Mouse (Mus musculus) left cerebral cortex, adult 8-10 months (tissue): ENCODE results near the gene Sim1. TPM values are rescaled to one million over a fixed set of nuclear protein-coding genes. Genes with fewer than 3 reads are reported as not detected.

Experiments
- DNase-seq, 2 experiments: peaks; one replicate each; pipeline ENCODE4 v3.0.0; 2022; ENCODE audit warnings: low spot score in 2 of 2
- total RNA-seq, 4 experiments: library from RNA; stranded (reverse); gene quantifications; 2 replicates each; pipeline ENCODE4 v1.2.4; 2022

Sim1 gene
- total RNA-seq, 4 experiments from 2014 or later: 0.06 to 0.60 (median 0.44) TPM

DNA sequence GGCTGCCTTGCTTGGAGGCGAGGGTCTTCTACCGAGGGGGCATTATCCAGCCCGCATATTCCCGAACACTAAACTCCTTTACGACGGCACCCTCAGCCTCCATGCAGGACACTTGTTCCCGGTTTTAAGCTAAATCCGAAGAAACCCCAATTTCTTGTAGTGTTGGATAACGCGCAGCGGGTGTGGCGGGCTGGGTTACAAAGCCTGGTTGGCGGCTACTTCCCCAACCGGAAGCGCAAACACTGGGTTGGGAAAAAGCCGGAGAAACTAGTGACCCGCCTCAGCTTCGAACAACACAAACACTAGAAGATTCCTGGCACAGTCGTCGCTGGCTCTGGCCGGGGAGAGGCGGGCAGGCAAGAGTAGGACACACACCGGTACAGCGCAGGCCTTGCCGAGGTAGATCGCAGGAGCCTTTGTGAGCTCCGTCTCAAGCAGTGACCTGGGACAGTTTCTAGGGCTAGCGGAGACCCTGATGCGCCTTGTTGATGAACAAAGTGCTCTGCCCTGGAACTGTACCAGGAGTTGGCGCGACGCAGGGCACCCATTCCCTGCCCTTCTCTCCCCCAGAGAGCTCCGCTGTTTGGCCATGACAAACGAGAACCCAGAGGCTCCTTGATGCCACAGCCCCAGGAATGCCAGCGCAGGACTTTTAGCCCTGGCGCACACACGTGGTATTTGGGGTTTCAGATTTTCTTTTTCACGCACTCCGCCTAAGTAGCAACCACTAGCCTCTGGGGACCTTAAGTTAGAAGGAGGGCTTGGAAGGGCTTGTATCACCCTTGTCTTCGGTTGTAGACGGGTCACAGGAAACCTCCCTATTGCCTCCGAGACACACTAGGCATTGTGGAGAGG is 6.4 kb downstream of the Sim1 start:
- no peak for DNase-seq

DNA sequence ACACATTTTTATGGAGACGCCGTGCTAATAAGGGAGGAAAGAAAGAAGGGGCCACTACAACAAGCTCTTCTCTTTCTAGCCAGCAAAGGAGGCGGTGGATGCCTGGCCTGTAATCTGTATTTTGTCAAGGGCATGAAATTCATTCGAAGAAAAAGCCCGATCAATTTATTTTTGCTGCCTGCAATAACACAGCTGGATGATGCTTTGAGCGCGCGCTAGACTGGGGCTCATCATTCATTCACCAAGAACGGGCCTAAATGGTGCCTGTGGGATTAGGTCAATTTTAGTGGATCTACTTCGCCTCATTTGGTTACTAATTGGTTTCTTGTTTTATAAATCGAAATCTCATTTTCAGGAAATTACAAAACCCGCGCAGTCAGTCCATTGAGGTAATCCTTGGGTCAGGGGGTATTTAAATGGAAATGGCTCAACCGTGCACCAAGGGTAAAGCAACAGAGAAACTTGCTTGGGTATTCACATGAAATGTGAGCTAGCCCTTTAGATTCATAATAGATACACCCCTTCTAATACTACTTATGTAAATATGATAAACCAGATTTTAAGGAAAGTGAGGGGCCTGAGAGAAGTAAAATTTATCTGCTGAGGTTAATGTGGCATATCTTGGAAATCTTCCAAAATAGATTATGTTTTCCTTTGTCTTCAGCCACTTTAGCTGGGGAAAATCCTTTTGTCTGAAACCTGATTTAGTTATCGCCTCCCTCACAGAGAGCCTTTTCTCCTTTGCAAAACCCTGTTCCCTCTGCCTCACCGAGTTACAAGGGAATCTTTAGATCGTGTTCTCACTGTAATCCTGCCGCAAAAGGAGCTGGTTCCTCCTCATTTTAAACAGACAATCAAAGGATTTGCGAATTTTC is 7.3 kb downstream of the Sim1 start:
- no peak for DNase-seq

DNA sequence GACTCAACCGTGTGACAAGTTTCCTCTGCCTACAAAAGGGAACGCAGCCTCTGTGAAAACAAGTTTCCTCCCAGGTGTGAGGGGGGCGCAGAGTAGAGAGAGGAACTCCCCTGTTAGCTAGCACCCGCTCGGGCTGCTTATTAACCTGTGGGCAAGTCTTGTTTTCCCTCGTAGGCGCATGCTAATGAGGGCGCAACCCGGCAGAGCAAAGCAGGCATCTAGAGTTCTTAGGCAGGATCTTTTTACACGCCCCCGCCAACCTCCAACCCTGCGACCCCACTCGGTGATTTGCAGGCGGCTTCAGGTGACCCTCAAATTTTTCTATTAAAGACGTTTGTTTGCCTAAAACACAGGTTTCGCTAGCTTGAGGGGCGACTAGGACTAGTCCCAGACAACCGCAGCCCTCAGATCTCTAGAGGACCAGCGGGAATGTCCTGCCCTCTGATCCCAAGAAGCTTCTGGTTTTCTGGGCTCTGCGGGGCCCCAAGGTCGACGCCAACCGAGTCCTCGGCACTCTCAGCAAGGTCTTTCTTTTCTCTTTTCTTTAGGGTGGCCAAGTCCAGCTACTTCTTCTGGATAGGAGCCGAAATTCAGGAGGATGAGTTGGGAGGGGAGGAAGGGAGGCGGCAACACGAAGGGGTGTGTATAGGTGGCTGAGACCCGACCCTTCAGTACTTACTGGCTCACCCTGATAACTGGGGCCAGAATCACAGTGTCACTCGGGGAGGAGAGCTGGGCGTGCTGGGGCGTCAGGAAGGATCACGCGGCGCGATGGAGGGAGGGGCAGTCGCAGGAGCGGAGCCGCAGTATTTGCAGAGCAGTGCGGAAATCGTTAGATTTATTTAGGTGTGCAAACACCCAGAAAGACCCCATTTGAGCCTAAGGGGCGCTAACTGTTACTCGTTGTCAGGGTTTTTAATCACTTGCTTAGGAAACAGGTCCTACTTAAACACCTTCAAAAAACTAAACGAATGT is 8.5 kb downstream of the Sim1 start:
- no peak for DNase-seq

DNA sequence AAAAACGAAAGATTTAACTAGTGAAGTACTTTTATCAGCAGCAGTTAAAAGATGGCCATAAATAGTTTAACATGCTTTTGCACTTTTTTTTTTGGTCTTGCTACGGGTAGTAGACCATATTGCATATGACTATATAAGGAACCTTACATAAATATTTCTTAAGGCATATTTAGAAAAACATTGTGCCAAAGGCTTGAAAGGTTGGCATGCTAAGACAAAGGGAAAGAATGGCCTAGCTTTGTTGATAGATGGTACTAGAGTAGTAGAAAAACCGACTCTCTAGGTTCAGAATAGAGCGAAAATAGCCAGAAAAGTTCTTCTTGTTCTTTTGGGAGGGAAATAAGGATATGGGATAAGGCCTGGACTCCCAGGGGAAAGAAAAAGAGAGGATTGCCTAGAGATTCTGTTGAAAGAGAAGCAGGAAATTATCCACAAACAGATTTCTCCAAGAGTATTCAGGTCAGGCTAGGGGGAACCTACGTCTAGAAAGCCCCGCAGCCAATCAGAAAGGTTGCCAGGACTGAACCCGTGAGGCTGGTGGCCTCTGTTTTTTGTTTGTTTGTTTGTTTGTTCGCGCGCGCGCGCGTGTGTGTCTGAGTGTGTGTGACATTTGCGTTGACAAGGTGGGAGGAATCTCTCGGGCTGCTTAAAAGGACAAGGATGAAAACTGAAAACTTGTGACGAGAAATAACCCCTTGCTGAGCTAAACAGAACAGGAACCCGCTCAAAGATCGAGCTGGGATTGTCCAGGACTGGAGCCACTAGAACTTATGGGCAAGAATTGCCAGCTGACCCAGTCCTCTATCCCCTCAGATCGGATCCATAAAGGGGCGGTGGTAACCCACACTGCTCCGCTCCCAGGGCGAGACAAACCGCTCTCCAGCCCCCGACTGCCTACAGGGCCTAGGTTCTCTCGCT is 9.6 kb downstream of the Sim1 start:
- no peak for DNase-seq

DNA sequence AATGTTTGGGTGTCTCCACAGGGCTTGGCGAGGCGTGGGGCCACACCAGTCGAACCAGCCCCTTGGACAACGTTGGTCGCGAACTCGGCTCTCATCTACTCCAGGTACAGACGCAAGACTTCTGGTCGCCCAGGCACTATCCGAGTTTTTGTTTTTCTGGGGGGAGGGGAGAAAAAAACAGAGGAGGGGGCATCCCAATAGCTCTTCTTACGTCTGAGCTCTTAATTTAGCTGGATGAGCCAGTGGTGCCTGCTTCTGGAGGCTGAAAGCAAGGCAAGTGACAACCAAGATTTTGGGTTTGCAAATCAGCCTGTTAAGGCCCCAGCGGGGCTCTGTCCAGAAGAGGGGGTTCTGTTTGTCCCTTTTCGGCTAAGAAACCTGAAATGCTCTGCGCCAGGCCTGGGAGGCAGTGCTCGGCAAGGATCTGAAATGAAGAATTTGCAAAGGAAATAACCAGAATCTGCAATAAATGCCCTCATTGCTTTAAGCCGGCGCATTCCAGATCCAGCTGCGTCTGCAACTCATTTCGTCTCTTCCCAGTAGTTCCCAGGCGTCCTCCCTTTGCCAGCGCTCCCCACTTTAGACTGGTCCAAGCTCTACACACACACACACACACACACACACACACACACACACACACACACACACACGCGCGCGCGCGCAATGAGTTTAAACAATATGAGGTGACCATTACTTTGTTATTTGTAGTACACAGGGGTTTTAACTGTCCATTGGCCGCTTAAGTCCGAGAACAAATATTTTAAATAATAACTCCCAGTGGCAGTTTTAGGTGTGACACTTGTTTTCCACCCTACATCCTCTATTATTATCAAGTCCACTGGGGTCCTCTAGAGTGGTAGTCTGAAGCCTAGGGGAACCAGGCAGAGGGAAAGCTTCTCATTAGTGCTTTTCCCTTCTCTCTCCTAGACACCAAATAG is 10.5 kb downstream of the Sim1 start:
- no peak for DNase-seq

DNA sequence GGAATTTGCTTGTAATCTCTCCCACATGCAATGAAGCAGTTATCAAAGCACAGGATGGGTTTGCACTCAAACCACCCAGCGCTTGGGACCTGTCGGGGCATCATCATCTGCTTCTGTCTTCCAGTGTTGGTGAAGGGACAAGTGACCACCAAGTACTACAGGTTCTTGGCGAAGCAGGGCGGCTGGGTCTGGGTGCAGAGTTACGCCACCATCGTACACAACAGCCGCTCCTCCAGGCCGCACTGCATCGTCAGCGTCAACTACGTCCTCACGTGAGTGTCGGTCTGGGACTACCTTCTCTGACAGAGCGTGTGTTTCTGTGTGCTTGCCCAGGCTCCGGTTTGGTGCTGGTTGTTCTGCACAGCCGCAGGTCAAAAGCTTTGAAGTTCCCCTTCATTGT is 15.8 kb downstream of the Sim1 start:
- no peak for DNase-seq

DNA sequence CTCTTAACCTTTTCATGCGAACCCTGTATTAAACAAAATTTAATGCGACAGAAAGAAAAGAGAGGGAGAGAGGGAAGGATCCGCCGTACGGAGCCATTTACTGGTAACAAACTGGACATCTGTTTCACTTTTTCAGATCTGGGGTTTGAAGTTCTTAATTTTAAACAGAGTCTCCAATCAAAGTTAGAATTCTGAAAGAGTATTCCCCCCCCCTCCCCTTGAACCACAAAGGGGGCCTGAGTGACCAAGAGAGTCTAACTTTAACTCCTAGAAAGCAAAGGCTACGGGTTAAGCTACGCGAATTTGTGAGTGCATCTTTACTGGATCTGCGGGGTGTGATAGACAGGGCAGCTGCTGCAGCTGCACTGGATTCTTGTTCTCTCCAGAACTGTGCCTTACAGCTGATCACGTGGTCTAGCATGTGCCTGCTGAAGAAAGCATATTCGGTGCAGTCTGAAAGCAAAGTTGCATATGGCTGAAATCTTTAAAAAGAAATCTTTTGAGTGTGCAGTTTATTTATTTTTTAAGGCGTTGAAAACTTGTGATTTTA is 16.4 kb downstream of the Sim1 start:
- no peak for DNase-seq

DNA sequence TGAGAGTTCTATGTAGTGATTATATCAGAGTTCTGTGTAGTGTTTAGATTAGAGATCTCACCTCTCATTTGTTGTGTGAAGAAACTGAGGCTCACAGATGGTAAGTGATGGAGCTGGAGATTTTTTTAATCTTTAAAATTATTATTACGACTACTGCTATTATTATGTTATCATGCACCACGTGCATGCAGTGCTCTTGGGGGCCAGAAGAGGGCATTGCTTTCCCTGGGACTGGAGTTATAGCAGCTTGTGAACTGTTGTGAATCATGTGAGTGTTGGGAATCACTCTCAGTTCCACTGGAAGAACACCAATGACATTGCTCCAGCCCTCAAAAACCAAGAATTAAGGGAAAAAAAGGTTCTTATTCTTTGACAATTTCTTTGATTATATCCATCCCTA is 21.1 kb downstream of the Sim1 start:
- DNase-seq: no peak

DNA sequence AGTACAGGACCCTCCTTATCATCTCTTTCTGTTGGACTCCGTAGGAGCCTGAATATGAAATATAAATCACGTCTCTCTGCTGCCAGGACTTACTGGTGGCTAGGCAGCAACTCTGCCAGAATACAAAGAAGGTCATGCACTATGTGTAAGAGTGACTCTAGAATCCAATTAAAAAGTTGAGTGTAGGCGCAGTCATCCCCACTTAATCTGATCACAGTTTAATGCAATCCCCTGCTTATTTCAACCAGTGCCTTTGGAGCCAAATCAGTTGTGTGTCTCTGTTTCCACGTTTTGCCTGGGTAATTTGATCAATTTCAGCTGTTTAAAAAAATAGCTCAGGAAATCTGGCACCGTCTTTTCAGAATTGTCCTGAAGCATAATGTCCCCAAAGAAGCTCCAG is 34.7 kb downstream of the Sim1 start:
- DNase-seq: no peak

DNA sequence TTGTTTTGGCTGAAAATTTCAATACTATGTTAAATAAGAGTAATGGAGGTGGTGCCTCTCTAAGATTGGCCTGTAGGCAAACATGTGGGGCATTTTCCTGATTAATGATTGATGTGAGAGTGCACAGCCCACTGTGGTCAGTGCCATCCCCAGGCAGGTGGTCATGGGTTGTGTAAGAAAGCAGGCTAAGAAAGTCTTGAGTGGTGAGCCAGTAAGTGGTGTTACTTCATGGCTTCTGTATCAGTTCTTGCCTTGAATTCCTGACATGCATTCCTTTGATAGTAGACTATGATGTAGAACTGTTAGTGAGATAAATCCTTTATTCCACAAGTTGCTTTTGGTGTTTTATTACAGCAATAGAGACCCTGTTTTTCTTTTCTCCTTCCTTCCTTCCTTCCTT is 41.1 kb downstream of the Sim1 start:
- no peak for DNase-seq

DNA sequence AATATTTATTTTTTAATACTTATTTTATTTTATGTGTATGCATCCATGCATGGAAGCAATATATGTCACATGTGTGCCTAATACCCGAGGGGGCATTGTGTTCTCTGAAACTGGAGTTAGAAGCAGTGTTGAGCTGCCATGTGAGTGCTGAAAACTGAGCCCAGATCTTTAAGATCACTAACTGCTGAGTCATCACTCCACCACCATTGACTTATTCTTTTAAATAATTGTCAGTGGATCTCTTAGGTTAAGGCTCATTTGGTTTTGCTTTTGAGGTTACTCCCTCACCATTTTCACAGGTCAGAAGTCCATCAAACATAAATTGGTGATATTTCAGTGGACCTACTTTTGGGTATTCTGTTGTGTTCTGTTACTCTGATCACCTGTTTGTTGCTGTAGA is 79.1 kb downstream of the Sim1 start:
- no peak for DNase-seq

DNA sequence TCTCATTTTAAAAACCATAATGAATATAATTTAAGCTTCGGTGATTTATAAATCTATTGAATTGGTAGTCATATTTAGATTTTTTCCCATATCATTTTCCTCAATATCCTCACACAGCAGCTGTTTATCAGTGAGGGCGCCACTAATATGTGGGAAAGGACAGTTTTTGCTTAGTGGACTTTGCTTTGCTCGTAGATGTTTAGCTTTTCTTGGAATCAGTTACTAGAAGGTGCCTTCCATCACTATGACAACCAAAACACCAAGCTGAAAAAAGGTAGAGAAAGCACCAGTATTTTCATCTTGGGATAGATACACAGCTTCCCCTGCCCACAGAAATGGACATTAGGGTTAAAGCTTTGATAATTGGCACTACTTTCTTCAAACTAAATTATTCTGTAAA is 87.3 kb downstream of the Sim1 start:
- DNase-seq: no peak

DNA sequence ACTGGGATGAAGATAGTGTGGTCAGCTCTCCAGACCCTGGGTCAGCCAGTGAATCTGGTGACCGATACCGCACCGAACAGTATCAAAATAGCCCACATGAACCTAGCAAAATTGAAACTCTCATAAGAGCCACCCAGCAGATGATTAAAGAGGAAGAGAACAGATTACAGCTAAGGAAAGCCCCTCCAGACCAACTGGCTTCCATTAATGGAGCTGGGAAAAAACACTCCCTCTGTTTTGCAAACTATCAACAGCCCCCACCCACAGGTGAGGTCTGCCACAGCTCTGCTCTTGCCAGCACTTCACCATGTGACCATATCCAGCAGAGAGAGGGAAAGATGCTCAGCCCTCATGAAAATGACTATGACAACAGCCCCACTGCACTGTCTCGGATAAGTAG is 89.1 kb downstream of the Sim1 start:
- no peak for DNase-seq

DNA sequence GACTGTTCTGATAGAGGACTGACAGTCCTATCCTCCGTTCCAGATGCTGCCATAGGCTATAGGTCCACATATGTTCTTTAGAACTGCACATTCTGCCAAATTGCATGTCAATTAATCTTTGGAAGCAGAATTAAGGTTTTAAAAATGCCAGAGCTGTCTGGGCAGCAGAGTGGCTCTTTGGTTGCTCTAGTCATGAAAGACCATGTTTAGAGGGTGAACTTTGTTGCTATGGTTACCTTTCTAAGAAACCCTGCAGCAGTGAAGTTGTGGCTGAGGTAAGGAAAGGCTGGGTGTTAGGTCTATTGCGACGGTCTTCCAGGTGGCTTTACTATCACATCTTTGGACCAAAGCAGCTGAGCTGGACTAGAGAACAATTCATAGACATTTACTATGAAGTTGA is 113.2 kb downstream of the Sim1 start:
- no peak for DNase-seq

DNA sequence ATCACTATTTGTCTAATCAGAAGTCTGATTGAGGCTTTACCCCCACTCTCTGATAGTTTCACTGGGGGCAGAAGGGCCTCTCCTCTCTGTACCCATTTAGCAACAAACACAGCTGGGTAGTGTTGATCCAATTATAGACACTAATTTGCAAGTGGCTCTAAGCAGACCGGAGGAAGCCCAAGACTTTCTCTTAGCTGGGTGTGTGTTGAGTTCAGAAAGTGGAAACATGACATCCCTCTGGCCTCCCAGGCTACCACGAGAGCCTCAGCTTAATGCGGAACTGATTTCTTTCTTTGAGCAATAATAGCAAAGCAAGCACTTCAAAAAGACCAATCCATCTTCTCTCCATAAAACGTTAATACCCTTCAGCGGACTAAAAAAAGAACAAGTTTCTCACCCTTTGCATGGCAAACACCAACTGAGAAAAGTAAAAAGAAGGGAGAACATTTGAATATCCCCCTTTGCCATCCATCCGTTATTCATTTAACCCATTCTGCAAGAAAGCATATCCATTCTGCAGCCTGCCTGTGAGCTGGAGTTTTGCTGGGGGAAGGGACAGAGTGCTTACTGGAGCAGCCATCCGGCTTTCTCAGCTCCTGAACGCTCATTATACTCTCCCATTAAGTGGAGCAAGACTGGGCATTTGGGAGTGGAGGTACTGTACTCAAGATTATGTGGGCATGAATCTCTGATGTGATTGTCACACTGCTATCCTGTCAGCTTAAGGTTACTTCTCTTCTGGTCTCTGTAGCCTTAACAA is 117.0 kb downstream of the Sim1 start:
- no peak for DNase-seq

DNA sequence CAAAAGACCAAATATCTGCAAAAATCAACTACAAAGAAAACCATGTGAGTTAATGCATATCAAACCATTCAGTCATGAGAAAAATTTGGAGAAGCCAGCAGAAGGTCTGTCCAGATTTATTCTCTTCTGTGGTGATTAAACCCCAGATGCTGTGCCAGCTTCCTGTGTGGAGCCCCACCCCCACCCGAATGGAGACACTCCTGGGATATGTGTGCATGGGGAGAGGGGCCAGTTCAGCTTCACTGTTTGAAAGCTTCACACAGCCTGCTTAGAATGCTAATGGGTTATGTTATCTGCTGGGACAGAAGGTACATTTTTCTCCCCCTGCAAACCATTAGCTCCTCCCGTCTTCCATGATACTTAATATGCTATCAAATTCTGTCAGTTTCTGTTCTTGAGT is 120.3 kb downstream of the Sim1 start:
- no peak for DNase-seq

DNA sequence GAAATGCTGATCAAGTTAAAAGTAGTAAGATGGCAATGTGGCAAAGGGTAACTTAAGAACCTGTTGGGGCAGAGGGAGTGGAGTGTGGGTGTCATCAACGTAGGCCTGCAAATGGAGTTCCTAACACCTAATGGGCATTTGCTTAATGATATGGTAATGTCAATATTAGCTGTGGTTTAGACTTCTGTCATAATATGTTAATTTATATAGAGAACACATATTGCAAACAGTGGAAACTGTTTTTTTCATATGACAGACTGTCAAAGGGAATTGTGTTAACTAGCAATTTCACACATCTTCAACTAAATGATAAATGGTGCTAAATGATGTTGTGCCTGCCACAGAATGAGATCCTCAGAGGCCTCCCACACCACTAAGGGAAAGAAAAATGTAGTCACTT is 120.8 kb downstream of the Sim1 start:
- no peak for DNase-seq
